Mouse (Mus musculus): ENCODE measurements around the gene Vars2. TPM values are rescaled to one million over a fixed set of nuclear protein-coding genes. Genes with fewer than 3 reads are reported as not detected.

Gene Vars2
- total RNA-seq (2023), result 10 to 100 TPM; 11.7 to 20.4 TPM

GRCm38 (mm10) chr17:35667334-35668065, at the start of gene Vars2:
Gene Vars2, minus strand, starts transcription at chr17:35667592.

DNA sequence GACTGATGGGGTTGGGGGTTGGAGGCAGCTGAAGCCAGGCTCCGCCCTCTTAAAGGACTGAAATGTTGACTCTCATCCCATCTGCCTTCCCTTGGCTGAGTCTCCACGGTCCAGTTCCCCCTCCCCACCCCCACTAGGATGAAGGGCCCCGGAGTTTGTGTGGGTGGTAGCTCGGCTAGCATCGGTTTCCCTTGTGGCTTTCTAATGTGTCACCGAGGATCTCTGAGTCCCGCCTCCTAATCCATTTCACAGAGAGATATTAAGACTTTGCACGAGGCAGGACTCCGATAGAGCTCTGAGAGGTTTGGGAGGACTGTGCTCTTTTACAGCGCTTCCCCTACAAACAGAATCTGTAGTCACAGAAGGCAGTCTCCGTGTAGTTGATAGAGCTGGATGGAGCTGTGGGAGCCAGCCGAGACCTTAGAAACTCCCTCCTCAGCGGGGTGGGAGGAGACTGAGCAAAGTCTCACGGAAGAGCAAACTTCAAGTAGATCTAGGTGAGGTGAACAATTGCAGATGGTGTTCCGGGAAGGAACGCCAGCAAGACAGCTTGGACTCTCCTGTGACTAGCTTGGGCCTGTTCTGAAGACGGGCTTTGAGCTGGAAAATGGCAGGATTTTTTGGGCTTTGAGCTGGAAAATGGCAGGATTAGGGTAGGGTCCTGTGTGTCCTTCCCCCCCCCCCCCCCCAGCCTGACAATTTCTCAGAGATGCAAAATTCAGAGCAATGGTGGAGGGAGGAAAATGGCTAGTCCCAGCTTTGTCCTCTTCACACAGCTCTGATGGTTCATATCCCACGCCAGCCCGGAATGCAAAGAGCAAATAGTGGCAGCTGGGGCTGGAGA, 37.5 kb upstream of the Vars2 start, which contains the start of gene Ddr1:
TSS of gene Ddr1 (minus strand) at position 1 of the 844 bp plus-strand sequence.

GRCm38 (mm10) chr17:35673416-35674035, 6.1 kb upstream of the Vars2 start, which contains the start of gene Gtf2h4:
Gene Gtf2h4, minus strand, starts transcription at chr17:35673739.

DNA sequence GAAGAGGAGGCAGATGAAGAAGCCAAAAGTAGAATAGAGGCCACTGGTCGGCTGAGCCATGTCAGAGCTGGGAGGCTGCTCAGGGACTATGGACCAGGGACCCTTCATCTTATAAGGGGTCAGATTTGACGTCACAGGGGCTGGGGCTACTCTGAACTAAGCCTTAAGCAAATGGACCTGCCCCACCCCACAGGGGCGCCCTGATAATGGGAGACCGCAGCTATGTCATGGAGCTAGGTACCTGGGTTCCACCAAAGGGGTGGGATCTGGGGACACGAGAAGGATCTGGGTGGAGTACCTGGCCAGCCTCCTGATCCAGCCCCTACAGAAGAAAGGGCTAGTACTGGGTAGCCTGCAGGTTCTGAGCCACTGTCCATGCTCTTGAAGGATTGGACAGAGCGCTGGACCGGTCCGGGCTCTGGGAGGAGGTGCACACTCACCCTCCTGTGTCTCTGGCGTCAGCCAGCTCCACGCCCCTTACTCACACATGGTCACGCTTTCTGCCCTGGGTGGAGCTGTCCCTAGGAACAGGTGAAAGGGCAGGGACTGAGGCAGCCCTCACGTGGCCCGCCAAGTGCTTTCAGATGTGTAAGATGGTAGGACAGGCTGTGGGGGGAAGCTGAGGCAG, 23.7 kb downstream of the Vars2 start, which contains the start of gene Mucl3:
TSS of gene Mucl3 (minus strand) at position 87 of the 628 bp plus-strand sequence.

DNA sequence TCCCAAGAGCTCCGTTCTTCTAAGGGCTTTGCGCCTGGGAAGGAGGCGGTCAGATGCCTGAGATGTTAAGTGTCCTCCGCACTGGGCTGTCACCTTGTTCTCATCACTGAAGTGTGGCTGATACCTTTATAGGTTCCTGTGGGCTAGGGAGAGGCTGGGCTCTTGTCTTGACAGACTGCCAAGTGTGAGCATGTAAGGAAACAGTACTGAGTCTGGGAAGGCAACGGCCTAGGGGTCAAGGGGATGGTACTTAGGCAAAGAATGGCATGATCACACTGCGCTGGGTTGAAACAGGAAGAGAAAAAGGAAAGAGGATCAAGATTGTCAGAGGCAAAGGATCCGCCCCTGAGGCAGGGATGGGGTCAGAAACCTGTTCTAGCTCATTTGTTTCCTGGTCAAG, 40.9 kb downstream of the Vars2 start, which contains the start of gene Gm9573:
TSS of gene Gm9573 (minus strand) at position 101 of the 400 bp plus-strand sequence.

Other genes starting within 250 kb of the Vars2 start
- gene H2-Q6, start 242.7 kb downstream of the Vars2 start, total RNA-seq (2023), result 10 to 100 TPM; 75.0 to 75.5 TPM
- gene H2-Q7, start 228.4 kb downstream of the Vars2 start, total RNA-seq (2023), result 10 to 100 TPM; 83.8 to 92.9 TPM
- gene H2-Q10, start 197.5 kb downstream of the Vars2 start, total RNA-seq (2023), result 10 to 100 TPM; 48.7 to 55.0 TPM
- under 1 TPM; 0.79 to 0.97 TPM for gene Pou5f1, start 161.6 kb downstream of the Vars2 start, total RNA-seq (2023)
- gene Tcf19, start 150.8 kb downstream of the Vars2 start, total RNA-seq (2023), result 1 to 10 TPM; 5.3 to 6.3 TPM
- 1 to 10 TPM; 5.1 to 6.4 TPM for gene Cchcr1, start 150.5 kb downstream of the Vars2 start, total RNA-seq (2023)
- gene Psors1c2, start 134.4 kb downstream of the Vars2 start, total RNA-seq (2023), result not detected
- not detected for gene Cdsn, start 115.5 kb downstream of the Vars2 start, total RNA-seq (2023)
- not detected for gene 2300002M23Rik, start 100.1 kb downstream of the Vars2 start, total RNA-seq (2023)
- gene Sfta2, start 66.0 kb downstream of the Vars2 start, total RNA-seq (2023), result not detected
- gene Gm9573, start 41.0 kb downstream of the Vars2 start, total RNA-seq (2023), result not detected
- gene Mucl3, start 23.9 kb downstream of the Vars2 start, total RNA-seq (2023), result not detected
- gene Gtf2h4, start 6.1 kb upstream of the Vars2 start, total RNA-seq (2023), result 10 to 100 TPM; 13.5 to 15.9 TPM
- 1 to 10 TPM; 4.8 to 6.8 TPM for gene Ddr1, start 37.0 kb upstream of the Vars2 start, total RNA-seq (2023)
- 10 to 100 TPM; 48.1 to 53.2 TPM for gene Ier3, start 154.1 kb upstream of the Vars2 start, total RNA-seq (2023)
- 10 to 100 TPM; 49.4 to 58.8 TPM for gene Flot1, start 155.6 kb upstream of the Vars2 start, total RNA-seq (2023)
- gene Tubb5, start 170.7 kb upstream of the Vars2 start, total RNA-seq (2023), result 100 to 1,000 TPM; 163 to 175 TPM
- 10 to 100 TPM; 37.7 to 38.5 TPM for gene Mdc1, start 173.9 kb upstream of the Vars2 start, total RNA-seq (2023)
- 10 to 100 TPM; 37.1 to 37.2 TPM for gene Nrm, start 193.7 kb upstream of the Vars2 start, total RNA-seq (2023)
- gene Ppp1r18, start 198.0 kb upstream of the Vars2 start, total RNA-seq (2023), result 100 to 1,000 TPM; 219 TPM
- 10 to 100 TPM; 76.0 to 84.5 TPM for gene Dhx16, start 212.2 kb upstream of the Vars2 start, total RNA-seq (2023)
- gene 2310061I04Rik, start 229.8 kb upstream of the Vars2 start, total RNA-seq (2023), result 10 to 100 TPM; 13.3 to 21.1 TPM
- 10 to 100 TPM; 19.6 to 29.1 TPM for gene Atat1, start 242.5 kb upstream of the Vars2 start, total RNA-seq (2023)
- gene Mrps18b, start 248.8 kb upstream of the Vars2 start, total RNA-seq (2023), result 10 to 100 TPM; 35.6 to 39.0 TPM
- gene Ppp1r10, start 248.8 kb upstream of the Vars2 start, total RNA-seq (2023), result 100 to 1,000 TPM; 137 to 142 TPM